Mouse (Mus musculus) bone marrow, adult 2 months (tissue): ENCODE results near the gene Fam83c.

Experiments
- CTCF ChIP-seq: fragments of 200-500 bp; IDR thresholded peaks from 2 replicates; pipeline ENCODE4 v1.5.1; 2011; ENCODE audit warnings: low read length, control low read depth; ENCODE audit not compliant: control insufficient read depth, insufficient read depth
- POLR2A ChIP-seq: fragments of 200-500 bp; IDR thresholded peaks from 2 replicates; pipeline ENCODE4 v1.6.1; 2011; ENCODE audit warnings: low read depth, mild to moderate bottlenecking, control low read depth, low read length, borderline replicate concordance; ENCODE audit not compliant: control insufficient read depth

DNA sequence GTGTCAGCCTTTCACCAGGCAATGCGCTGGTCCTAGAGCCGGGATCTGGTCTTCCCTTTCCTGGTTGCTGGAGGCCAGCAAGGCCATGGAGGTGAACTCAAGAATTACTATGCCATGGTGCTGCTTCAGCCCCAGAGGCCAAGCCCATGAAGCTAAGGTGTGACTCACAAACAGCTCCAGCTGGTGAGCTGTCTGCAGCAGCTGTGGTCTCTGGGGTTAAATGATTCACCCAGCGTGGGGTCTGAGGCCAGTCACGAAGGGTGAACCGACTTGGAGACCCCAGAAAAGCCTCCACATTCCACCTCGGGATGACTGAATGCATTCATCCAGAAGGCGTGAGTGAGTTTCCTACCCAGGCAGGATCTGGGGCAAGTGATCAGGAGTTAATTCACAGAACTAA lies 15.5 kb upstream of the Fam83c start:
- no peak for TF ChIP-seq CTCF
- TF ChIP-seq POLR2A, result no peak
